Mouse (Mus musculus) C2C12 (cell line): ENCODE results near the gene Elf2.

Experiments
- CTCF ChIP-seq: IDR thresholded peaks from one replicate; pipeline ENCODE4 v1.5.1; 2011; ENCODE audit not compliant: control insufficient read depth, insufficient read depth, insufficient read length
- MAX ChIP-seq: IDR thresholded peaks from one replicate; pipeline ENCODE4 v1.6.1; 2011; ENCODE audit warnings: mild to moderate bottlenecking, control low read depth
- USF1 ChIP-seq: IDR thresholded peaks from one replicate; pipeline ENCODE4 v1.6.1; 2011; ENCODE audit warnings: low read depth, mild to moderate bottlenecking, control low read depth, moderate library complexity

DNA sequence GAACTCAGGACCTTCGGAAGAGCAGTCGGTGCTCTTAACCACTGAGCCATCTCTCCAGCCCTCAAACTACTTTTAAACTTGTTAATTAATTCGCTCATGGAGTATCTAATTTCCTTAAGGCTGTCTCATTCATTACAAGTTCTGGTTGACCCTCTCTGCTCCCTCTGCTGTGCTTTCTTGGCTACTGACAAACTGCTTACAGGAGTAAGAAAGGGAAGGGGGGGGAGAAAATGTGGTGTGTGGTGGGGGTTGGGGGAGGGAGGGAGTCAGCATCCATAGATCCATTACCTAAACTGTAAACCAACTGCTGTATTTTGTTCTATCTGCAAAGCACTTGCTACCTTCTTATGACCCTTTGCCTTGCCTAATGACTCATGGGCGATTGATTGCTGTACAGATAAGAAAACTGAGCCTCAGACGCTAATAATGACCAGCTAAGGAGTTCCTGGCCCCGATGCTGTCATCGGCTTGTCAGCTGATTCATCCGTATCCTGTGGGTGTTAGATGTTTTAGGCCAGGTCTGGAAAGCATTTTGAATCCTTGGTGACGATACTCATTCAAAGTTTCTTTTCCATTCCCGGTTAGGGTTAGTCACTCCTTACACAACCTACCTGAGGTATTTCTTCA, 117.5 kb downstream of the Elf2 start:
- TF ChIP-seq CTCF, result no peak
- TF ChIP-seq MAX, result no peak
- TF ChIP-seq USF1, result no peak
